Mouse (Mus musculus) megakaryocyte, embryonic 14.5 days (primary cell): ENCODE results near the gene Rwdd1.

Experiments
- FLI1 ChIP-seq: IDR thresholded peaks from 2 replicates; pipeline ENCODE4 v1.6.1; 2012; ENCODE audit warnings: low read length, inconsistent platforms, mixed read lengths
- GATA1 ChIP-seq: IDR thresholded peaks from 3 replicates; pipeline ENCODE4 v1.6.1; 2012; ENCODE audit warnings: mixed read lengths, low read length, inconsistent platforms, borderline replicate concordance

GRCm38 (mm10) chr10:34012581-34012980, 6.8 kb downstream of the Rwdd1 start:
- TF ChIP-seq GATA1 (no peak), FLI1 (no peak)
